Mouse (Mus musculus) embryo, embryonic 9.5 days (tissue): ENCODE data around the gene Colgalt1.
A peak's percentile ranks its signal among the peaks of the same experiment; 100 is the strongest.

ENCODE experiments used
- DNase-seq: peaks from one replicate; pipeline ENCODE4 v3.0.0-alpha.2; 2017; ENCODE audit errors: extremely low spot score

The Colgalt1 gene

GRCm38 (mm10) chr8:71610822-71611651, at the start of gene Colgalt1:
Gene Colgalt1 (plus strand): TSS chr8:71610998.
- DNase-seq = peak; percentile 93

- peak; percentile 84 for DNase-seq
Measured at GRCm38 (mm10) chr8:71561401-71561800, 49.4 kb upstream of the Colgalt1 start.

GRCm38 (mm10) chr8:71562751-71563150, 48.0 kb upstream of the Colgalt1 start:
- peak; percentile 57 for DNase-seq

GRCm38 (mm10) chr8:71563992-71564391, 46.8 kb upstream of the Colgalt1 start:
- no peak for DNase-seq

- no peak for DNase-seq
Measured at GRCm38 (mm10) chr8:71566501-71566900, 44.3 kb upstream of the Colgalt1 start, which contains the start of gene Nxnl1. Gene Nxnl1 (minus strand): TSS chr8:71566601.

GRCm38 (mm10) chr8:71567587-71567986, 43.2 kb upstream of the Colgalt1 start:
- DNase-seq = no peak

GRCm38 (mm10) chr8:71568387-71568937, 42.3 kb upstream of the Colgalt1 start, which contains the start of gene Slc27a1:
Gene Slc27a1 (plus strand): TSS chr8:71568882.
- DNase-seq = no peak

- no peak for DNase-seq
Measured at GRCm38 (mm10) chr8:71568941-71569340, 41.9 kb upstream of the Colgalt1 start.

GRCm38 (mm10) chr8:71569366-71570290, 41.2 kb upstream of the Colgalt1 start:
- DNase-seq = peak; percentile 95

GRCm38 (mm10) chr8:71570291-71570954, 40.4 kb upstream of the Colgalt1 start:
- no peak for DNase-seq

- no peak for DNase-seq
Measured at GRCm38 (mm10) chr8:71572077-71572476, 38.7 kb upstream of the Colgalt1 start.

GRCm38 (mm10) chr8:71572847-71573633, 37.8 kb upstream of the Colgalt1 start:
- no peak for DNase-seq

GRCm38 (mm10) chr8:71574426-71574825, 36.4 kb upstream of the Colgalt1 start:
- DNase-seq = no peak

- DNase-seq = no peak
Measured at GRCm38 (mm10) chr8:71575020-71575419, 35.8 kb upstream of the Colgalt1 start.

- DNase-seq = no peak
Measured at GRCm38 (mm10) chr8:71577856-71578387, 32.9 kb upstream of the Colgalt1 start.

- DNase-seq = no peak
Measured at GRCm38 (mm10) chr8:71579009-71579408, 31.8 kb upstream of the Colgalt1 start.

- DNase-seq = no peak
Measured at GRCm38 (mm10) chr8:71579476-71579875, 31.3 kb upstream of the Colgalt1 start.

- no peak for DNase-seq
Measured at GRCm38 (mm10) chr8:71580201-71580600, 30.6 kb upstream of the Colgalt1 start.

- peak; percentile 29 for DNase-seq
Measured at GRCm38 (mm10) chr8:71586891-71587290, 23.9 kb upstream of the Colgalt1 start.

- no peak for DNase-seq
Measured at GRCm38 (mm10) chr8:71588762-71589161, 22.0 kb upstream of the Colgalt1 start.
